Mouse (Mus musculus) monocyte, adult 5-6 weeks (primary cell): ENCODE results near the gene Gm6793. TPM values are rescaled to one million over a fixed set of nuclear protein-coding genes. Genes with fewer than 3 reads are reported as not detected.

Experiments
- ATAC-seq: fragments of 153-309, 156-312 bp; replicated peaks from 2 replicates; pipeline ENCODE4 v1.8.0; 2017; ENCODE audit warnings: mild to moderate bottlenecking; ENCODE audit not compliant: low TSS enrichment, insufficient number of reproducible peaks, severe bottlenecking, poor library complexity, low FRiP score
- total RNA-seq: library from RNA; stranded (forward); fragments of 200-1000, 200-491, 200-594 nt; gene quantifications from 3 replicates; pipeline ENCODE4 v1.2.3, GENCODE M21; 2017

Gene Gm6793
- total RNA-seq, 1 experiment from 2014 or later = not detected

DNA sequence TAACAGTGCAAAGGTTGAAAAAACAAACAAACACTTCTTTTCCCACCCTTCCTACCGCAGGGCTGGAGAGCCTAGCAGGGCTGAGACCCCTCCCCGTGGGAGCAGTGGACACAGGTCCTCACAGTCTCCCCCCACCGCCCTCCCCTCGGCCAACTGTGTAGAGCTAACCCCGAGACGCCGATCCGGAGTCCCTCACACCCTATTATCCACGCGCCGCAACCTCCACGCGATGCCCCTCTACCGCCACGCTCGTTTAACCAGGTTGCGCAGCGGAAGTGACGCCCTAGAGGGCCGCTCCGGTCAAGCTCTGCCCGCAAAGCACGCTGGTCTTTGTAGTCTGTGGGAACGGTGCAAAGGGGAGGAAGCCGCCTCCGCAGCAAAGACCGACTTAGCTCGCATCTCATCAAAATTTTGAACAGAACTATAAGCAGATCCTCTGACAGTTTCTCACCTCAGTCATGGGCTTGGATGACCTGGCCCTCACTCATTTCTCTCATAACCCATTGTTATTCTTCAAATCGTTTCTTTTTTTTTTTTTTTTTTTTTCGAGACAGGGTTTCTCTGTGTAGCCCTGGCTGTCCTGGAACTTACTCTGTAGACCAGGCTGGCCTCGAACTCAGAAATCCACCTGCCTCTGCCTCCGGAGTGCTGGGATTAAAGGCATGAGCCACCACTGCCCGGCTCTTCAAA is 22.7 kb downstream of the Gm6793 start, which contains the start of gene Adat1:
Adat1 (minus strand) TSS at position 290 of the 690 bp plus-strand sequence.
- ATAC-seq = peak; percentile 95

- ATAC-seq = no peak
These were observed 23.6 kb downstream of the Gm6793 start for GRCm38 (mm10) chr8:111991278-111991677.

DNA sequence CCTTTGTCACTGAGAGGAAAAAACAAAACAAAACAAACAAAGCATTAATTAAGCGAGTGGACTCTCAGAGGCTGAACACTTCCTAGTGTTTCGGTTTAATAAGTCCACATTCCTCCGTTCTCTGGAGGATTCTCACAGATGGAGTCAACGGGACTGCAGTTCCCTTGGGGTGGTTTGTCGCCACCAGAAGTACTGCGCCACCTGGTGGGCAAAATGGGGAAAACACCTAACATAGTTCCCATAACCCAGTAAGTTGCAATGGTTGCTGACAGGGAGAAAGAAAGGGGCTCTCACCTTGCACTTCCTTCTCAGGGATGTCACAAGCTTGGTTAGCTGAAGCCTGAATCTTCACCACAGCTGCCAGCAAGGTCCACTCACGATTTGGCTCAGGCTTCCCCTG is 24.9 kb downstream of the Gm6793 start:
- peak; percentile 54 for ATAC-seq

DNA sequence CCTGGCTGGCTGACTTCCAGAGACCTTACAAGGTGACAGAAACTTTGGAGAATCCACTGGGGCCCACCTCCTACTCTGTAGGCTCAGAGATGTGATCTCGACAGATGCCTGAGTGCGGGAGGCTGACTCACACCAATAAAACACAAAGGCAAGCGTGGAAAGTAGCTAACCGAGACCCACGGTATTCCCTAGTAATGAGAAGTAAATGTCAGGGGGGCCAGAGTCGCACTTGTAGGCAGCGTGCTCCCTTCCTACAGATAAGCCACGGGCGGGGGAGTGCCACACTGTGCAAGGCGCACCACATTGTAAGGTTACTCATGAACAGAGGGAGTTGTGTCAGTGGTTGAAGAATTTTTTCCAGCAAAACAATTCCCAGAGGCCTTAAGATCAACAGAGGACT is 30.3 kb downstream of the Gm6793 start:
- ATAC-seq = no peak

DNA sequence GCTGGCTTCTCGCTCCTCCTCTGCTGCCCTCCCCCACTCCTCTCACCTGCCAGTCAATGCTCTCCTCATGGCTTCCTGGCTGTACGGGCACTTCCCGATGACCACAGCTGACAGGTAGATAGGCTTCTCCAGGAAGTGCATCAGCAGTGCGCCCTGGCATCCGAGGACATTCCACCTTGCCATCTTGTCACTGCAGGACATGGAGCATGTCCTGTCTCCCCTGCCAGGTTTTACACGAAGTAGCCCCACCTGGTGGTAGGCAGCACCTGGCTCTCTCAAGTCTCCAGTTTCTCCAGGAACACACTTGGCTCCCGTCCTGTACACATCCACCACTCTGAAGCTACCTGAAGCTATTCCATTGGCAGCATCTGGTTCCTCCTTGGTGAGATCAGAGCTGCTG is 32.7 kb downstream of the Gm6793 start:
- no peak for ATAC-seq

GRCm38 (mm10) chr8:111978147-111978546 is 36.7 kb downstream of the Gm6793 start:
- ATAC-seq = no peak

- no peak for ATAC-seq
These were observed 38.5 kb downstream of the Gm6793 start for GRCm38 (mm10) chr8:111976326-111976725.

DNA sequence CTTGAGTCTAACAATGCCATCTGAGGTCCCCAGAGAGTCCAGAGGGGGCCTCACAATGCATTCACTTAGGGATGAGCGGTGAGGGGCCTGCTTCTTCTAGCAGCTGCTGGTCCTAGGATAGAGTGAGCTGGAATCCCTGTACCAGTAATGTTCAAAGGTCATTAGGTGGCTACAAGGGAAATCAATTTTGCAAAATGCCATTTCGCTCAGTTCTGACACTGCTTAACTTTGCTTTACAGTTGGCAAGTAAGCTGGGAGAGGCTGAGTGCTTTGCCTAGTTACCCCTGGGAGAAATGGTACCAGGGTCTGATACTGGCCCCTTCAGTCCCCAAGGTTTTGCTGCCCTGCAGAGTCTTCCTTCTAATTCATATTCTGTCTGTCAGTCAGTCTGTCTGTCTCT is 39.1 kb downstream of the Gm6793 start:
- ATAC-seq = no peak

DNA sequence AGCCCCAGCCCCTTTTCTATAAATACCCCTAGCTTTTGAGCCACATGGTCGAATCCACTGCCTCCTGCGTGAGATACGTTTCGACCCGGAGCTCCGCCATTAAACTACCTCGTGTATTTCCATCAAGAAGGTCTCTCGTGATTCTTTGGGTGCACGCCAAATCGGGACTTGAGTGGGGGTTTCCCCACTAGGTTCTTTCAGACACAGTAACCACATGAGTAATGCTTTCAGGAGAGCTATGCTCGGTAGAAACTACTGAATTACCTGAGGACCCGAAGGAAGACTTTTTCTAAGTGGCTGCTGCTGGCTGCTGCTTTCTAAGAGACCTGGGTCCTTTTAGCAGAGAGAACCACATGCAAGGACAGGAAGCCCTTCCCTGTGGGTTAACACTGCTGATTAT is 40.7 kb downstream of the Gm6793 start:
- ATAC-seq = no peak

- ATAC-seq = no peak
These were observed 45.8 kb downstream of the Gm6793 start for GRCm38 (mm10) chr8:111968991-111969390.

GRCm38 (mm10) chr8:111968541-111968940 is 46.3 kb downstream of the Gm6793 start:
- no peak for ATAC-seq

DNA sequence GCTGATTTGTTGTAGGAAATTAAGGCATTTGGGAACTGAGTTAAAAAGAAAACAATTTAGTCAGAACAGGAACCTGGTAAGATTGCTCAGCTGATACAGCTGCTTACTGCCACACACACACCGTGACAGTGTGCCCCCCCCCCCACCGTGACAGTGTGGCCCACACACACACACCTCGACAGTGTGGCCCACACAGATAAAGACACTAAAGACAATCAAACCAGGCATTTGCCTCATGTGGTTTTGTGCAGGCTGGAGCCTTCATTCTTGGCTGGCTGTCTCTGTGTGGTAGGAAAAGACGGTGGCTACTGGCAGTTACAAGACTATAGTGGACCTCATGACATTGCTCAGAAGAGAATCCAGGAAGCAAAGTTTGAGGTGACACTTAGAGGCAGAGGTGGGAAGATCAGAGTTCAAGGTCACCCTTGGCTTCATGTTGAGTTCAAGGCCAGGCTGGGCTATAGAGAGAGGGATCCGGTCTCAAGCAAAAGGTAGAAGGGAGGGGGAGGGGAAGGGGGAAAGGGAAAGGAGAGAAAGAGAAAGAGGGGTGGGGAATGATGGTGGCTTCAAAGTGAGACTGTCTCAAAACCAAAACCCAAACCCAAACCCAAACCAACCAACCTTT is 47.5 kb downstream of the Gm6793 start:
- ATAC-seq = no peak

DNA sequence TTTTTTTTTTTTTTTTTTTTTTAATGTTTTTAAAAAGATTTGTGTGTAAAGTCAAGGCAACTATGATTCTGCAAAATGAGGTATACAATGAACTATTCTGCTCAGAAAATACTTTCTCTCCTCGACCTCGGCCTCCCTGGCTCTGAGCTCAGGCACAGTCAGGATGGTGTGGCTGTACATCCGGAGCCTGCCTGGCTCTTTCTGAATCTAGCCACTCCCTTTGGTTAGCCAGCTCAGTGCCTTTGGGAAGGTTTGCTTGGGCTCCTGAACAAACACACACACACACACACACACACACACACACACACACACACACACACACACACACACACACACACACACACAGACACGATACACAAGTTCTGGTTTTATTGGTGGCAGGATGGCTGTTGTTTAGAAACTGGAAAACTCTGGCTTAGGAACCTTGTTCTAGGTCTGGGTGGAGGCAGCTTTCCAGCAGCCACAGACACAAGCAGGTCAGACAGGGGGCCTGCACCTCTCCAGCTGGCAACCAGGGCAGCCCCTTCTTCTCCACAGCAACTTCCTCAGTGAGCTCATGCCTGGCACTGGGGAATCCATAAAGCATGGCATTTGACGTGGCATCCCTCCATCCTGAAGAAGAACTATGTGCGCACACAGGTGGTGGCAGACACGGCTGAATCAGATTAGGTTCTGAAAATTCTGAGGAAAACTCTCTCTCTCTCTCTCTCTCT is 49.8 kb downstream of the Gm6793 start:
- no peak for ATAC-seq

DNA sequence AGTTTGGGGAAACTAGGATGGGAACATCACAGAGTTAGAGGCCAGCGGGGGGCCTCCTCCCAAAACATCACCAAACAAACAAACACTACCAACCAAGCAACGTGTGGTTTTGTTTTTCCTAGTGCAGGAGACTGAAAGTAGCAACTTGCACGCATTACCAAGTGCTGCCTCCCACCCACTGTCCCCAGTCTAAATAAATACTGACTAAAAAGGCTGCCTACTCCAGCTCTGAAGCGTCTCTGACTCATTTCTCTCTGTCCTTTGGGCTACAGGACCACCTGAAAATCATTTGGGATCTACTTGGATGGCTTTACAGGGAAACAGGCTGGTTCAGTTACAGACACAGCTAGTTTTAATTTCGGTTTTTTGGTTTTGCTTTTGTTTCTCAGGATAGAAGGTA is 50.5 kb downstream of the Gm6793 start:
- no peak for ATAC-seq

DNA sequence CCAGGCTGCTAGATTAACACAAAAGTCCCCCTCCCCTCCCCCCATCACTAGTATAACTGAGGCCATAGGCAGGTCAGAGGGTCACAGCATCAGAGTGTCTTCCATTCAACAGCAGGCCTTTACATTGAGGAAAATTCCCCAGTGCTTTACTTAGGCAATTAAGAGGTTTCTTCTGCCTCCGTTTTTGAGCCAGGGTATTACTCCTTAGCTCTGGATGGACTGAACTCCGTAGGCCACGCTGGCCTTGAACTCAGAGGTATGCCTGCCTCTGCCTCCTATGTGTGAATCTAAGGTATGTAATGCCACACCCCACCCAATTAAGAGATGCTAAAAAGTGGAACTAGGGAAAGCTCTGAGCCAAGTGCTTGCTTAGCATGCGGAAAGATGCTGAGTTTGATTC is 51.3 kb downstream of the Gm6793 start:
- no peak for ATAC-seq

Other genes with a start within 250 kb of the Gm6793 start
- gene Cfdp1, start 160.7 kb downstream of the Gm6793 start, total RNA-seq = 135 to 169 TPM (median 155 TPM) in 3 replicates
- gene Tmem170, start 138.3 kb downstream of the Gm6793 start, total RNA-seq = 0.95 to 2.5 TPM (median 1.6 TPM) in 3 replicates
- gene Chst5, start 104.6 kb downstream of the Gm6793 start, total RNA-seq = not detected in 3 replicates
- gene Tmem231, start 81.2 kb downstream of the Gm6793 start, total RNA-seq = 0.29 to 0.32 TPM in 2 of 3 replicates, not detected in the other
- gene Gabarapl2, start 74.3 kb downstream of the Gm6793 start, total RNA-seq = 85.9 to 92.1 TPM (median 87.1 TPM) in 3 replicates
- gene Adat1, start 22.7 kb downstream of the Gm6793 start, total RNA-seq = 0.95 to 3.4 TPM (median 3.2 TPM) in 3 replicates
- 69.9 to 77.0 TPM (median 73.1 TPM) in 3 replicates for gene Kars, start 3.7 kb downstream of the Gm6793 start, total RNA-seq
- gene Terf2ip, start 3.6 kb downstream of the Gm6793 start, total RNA-seq = 15.9 to 24.1 TPM (median 18.5 TPM) in 3 replicates